8 mouse cellular contexts compared by ENCODE assay signal in genomic region chr5:107901014-107901615, GRCm38 (mm10). TPM values are rescaled to one million over a fixed set of nuclear protein-coding genes. Genes with fewer than 3 reads are reported as not detected.
DNase-seq lines count a peak whose midpoint lies in the region; ATAC-seq and TF ChIP-seq lines count a peak whose summit lies in the region.

No protein-coding gene starts in this region.

- H3K4me1 ChIP-seq in heart, embryonic 16.5 days (ENCODE audit: control insufficient read depth, insufficient read depth, low read length), result peaks cover 13% of the 10 kb centered on the region
- peaks cover 4% of the 10 kb centered on the region; the same call in 1 of the 2 replicates for H3K4me1 ChIP-seq in hindbrain, postnatal 0 days (ENCODE audit: insufficient read depth, low read length)
- peaks cover 17% of the 10 kb centered on the region for H3K4me1 ChIP-seq in midbrain, embryonic 15.5 days

- H3K9me3 ChIP-seq in heart, embryonic 16.5 days (replicated peaks; ENCODE audit: control insufficient read depth, low read length), result no peaks in the 10 kb centered on the region
- no peaks in the 10 kb centered on the region for H3K9me3 ChIP-seq in hindbrain, postnatal 0 days (ENCODE audit: low read length)
- H3K9me3 ChIP-seq in midbrain, embryonic 15.5 days, result no peaks in the 10 kb centered on the region

- H3K79me2 ChIP-seq in C2C12 (ENCODE audit: control insufficient read depth, insufficient read depth), result peaks cover 58% of the 10 kb centered on the region

- peak overlapping the region; percentile 91 for H3ac ChIP-seq in C2C12 (ENCODE audit: control insufficient read depth, insufficient read length, low read depth)

- no peak for TF ChIP-seq CTCF in C2C12 (IDR thresholded peaks at IDR 0.05; ENCODE audit: control insufficient read depth, insufficient read depth, insufficient read length)
- TF ChIP-seq CTCF in hindbrain, postnatal 0 days (IDR thresholded peaks at IDR 0.05; ENCODE audit: low read depth), result no peak

- no peak for DNase-seq in heart, adult 8-10 months (ENCODE audit: low spot score)
- DNase-seq in c-Kit-positive CD71-positive TER-119-positive erythroid progenitor cells, embryonic 14.5 days (ENCODE audit: low spot score), result peak; percentile 37
- DNase-seq in hindbrain, postnatal 0 days (ENCODE audit: low spot score), result no peak
- DNase-seq in Muller cell, postnatal 12 days (ENCODE audit: inconsistent ontology term), result no peak
- DNase-seq in gastrocnemius, postnatal 36 days, result no peak

- H3K79me3 ChIP-seq in C2C12 (ENCODE audit: low read depth), result peaks cover 46% of the 10 kb centered on the region

- H3K4me3 ChIP-seq in heart, embryonic 16.5 days (ENCODE audit: low read length), result peak overlapping the region; percentile 80
- H3K4me3 ChIP-seq in C2C12 (ENCODE audit: insufficient read depth, poor library complexity, severe bottlenecking), result peak overlapping the region; percentile 96
- peak overlapping the region; percentile 99 for H3K4me3 ChIP-seq in hindbrain, postnatal 0 days (ENCODE audit: low read length)
- peak overlapping the region; percentile 100 for H3K4me3 ChIP-seq in midbrain, embryonic 15.5 days

- H3K9ac ChIP-seq in heart, embryonic 16.5 days (ENCODE audit: low read length), result peak overlapping the region; percentile 99
- peak overlapping the region; percentile 95 for H3K9ac ChIP-seq in hindbrain, postnatal 0 days (replicated peaks; ENCODE audit: low read length)
- peak overlapping the region; percentile 99 for H3K9ac ChIP-seq in midbrain, embryonic 15.5 days

- peaks cover 36% of the 10 kb centered on the region for H3K36me3 ChIP-seq in heart, embryonic 16.5 days (ENCODE audit: control insufficient read depth, insufficient read depth)
- H3K36me3 ChIP-seq in C2C12 (ENCODE audit: control insufficient read depth, insufficient read depth), result peaks cover 50% of the 10 kb centered on the region
- peaks cover 24% of the 10 kb centered on the region for H3K36me3 ChIP-seq in hindbrain, postnatal 0 days (ENCODE audit: insufficient read depth, low read length)
- H3K36me3 ChIP-seq in midbrain, embryonic 15.5 days (replicated peaks), result peaks cover 23% of the 10 kb centered on the region

- H3K4me2 ChIP-seq in heart, embryonic 16.5 days (ENCODE audit: low read depth, low read length), result peak overlapping the region; percentile 80
- peak overlapping the region; percentile 65 for H3K4me2 ChIP-seq in hindbrain, postnatal 0 days (ENCODE audit: low read depth, low read length)
- H3K4me2 ChIP-seq in midbrain, embryonic 15.5 days, result peak overlapping the region; percentile 63

- WGBS in heart, embryonic 16.5 days, result under 1% methylated on average over 23 of the region's 23 CpGs
- 0% methylated on average over 23 of the region's 23 CpGs for WGBS in hindbrain, postnatal 0 days
- under 1% methylated on average over 23 of the region's 23 CpGs for WGBS in midbrain, embryonic 15.5 days

- ATAC-seq in heart, embryonic 16.5 days (replicated peaks; ENCODE audit: extremely low read depth, insufficient read depth, low FRiP score), result no peak; the same call in 1 of the 2 replicates
- peak; percentile 57 for ATAC-seq in hindbrain, postnatal 0 days
- peak; percentile 53 for ATAC-seq in midbrain, embryonic 15.5 days (replicated peaks)

- H3K27me3 ChIP-seq in heart, embryonic 16.5 days (ENCODE audit: control insufficient read depth, insufficient read depth, low read length), result no peaks in the 10 kb centered on the region
- peaks cover 5% of the 10 kb centered on the region for H3K27me3 ChIP-seq in C2C12 (ENCODE audit: control insufficient read depth, insufficient read depth, insufficient read length)
- no peaks in the 10 kb centered on the region for H3K27me3 ChIP-seq in hindbrain, postnatal 0 days (ENCODE audit: insufficient read depth, low read length)
- no peaks in the 10 kb centered on the region for H3K27me3 ChIP-seq in midbrain, embryonic 15.5 days (replicated peaks)

- intact Hi-C loops in gastrocnemius, postnatal 36 days (cut with DNase I), result no loop called here

- H3K27ac ChIP-seq in heart, embryonic 16.5 days (ENCODE audit: low read length), result peak overlapping the region; percentile 73
- peak overlapping the region; percentile 91 for H3K27ac ChIP-seq in hindbrain, postnatal 0 days
- H3K27ac ChIP-seq in midbrain, embryonic 15.5 days, result peak overlapping the region; percentile 88

TF ChIP-seq in C2C12, 6 proteins besides CTCF, POLR2A, EP300 and RAD21:
- TF ChIP-seq CEBPB (IDR thresholded peaks at IDR 0.05; ENCODE audit: low read depth), result no peak
- TF ChIP-seq MAX (IDR thresholded peaks at IDR 0.05), result no peak
- no peak for TF ChIP-seq FOSL1 (IDR thresholded peaks at IDR 0.05; ENCODE audit: insufficient read depth, low read length, poor library complexity, severe bottlenecking)
- no peak for TF ChIP-seq MYOD1 (IDR thresholded peaks at IDR 0.05; ENCODE audit: control insufficient read depth, insufficient read length, low read depth)
- no peak for TF ChIP-seq USF1 (IDR thresholded peaks at IDR 0.05; ENCODE audit: low read depth)

RNA-seq across cellular contexts. Expression of gene Rpl5, which starts 0.8 kb away (rescaled TPM):
- 41.8 and 46.6 TPM in 2 replicates for polyA plus RNA-seq in heart, embryonic 16.5 days (2015; fragmentation: Nextera tagmentation; extraction: Ambion mirVana)
- 10 to 100 TPM; 24.1 to 35.4 (median 32.1) TPM for total RNA-seq in heart, adult 8-10 months (2022)
- 161 TPM for polyA plus RNA-seq in C2C12 (2012; fragmentation: generic; extraction: Trizol)
- 78.0 and 106 TPM in 2 replicates for total RNA-seq in hindbrain, postnatal 0 days (2014; rRNA removed)
- polyA plus RNA-seq in hindbrain, postnatal 0 days (2015; fragmentation: Nextera tagmentation; extraction: Ambion mirVana), result 51.7 and 57.8 TPM in 2 replicates
- 63.8 and 64.8 TPM in 2 replicates for polyA plus RNA-seq in midbrain, embryonic 15.5 days (2015; fragmentation: Nextera tagmentation; extraction: Ambion mirVana)
- total RNA-seq in gastrocnemius, postnatal 36 days (2021), result 10 to 100 TPM; 28.8 to 36.7 TPM

RNA-seq across cellular contexts. Expression of gene Evi5, which starts 26.2 kb away (rescaled TPM):
- polyA plus RNA-seq in heart, embryonic 16.5 days (2015; fragmentation: Nextera tagmentation; extraction: Ambion mirVana), result 40.5 and 41.0 TPM in 2 replicates
- 10 to 100 TPM; 16.6 to 21.1 (median 19.0) TPM for total RNA-seq in heart, adult 8-10 months (2022)
- 6.8 TPM for polyA plus RNA-seq in C2C12 (2012; fragmentation: generic; extraction: Trizol)
- 56.0 and 57.7 TPM in 2 replicates for total RNA-seq in hindbrain, postnatal 0 days (2014; rRNA removed)
- polyA plus RNA-seq in hindbrain, postnatal 0 days (2015; fragmentation: Nextera tagmentation; extraction: Ambion mirVana), result 60.1 and 66.3 TPM in 2 replicates
- 47.3 and 48.5 TPM in 2 replicates for polyA plus RNA-seq in midbrain, embryonic 15.5 days (2015; fragmentation: Nextera tagmentation; extraction: Ambion mirVana)
- 10 to 100 TPM; 14.1 to 14.3 TPM for total RNA-seq in gastrocnemius, postnatal 36 days (2021)
